10 mouse cellular contexts compared by ENCODE assay signal in the genomic region with DNA sequence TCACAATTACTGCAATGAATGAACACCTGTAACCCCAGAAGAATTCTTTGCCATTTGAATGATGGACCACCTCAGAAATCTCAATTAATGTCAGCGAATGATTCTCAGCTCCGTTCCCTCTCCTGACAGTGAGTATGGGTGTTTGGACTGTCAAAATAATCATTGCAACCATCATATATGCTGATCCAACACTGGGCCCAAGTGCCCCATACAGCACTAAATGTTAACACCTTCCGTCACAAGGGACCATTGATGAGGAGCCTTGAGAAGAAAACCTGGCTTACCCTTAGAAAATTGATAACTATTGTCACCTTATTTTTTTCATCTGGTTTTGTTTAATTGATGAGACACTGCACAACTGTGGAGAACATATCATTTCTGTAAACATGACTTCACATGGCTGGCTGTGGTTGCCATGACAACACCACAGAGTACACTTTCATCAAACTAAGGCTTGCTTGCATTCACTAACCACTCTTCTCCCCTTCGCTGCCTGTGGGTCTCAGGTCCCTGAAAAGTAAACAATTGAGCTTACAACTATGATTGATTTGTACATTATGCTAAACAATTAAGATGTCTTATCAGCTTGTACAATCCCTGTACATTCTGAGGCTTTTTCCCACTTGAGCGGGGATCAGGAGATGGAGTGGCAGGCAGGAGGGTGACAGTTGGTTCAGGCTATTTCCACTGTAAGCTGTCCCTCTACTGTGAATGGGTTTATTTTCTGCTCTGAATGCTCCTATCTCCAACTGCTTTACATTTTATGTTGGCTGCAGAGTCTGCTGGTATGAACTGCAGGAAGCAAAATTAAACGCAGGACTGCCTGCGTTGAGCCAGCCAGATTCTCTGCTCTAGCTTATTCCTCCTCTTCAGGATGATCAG.
A peak's percentile ranks its signal among the peaks of the same experiment; 100 is the strongest.
DNase-seq lines count a peak whose midpoint lies in the region; ATAC-seq lines count a peak whose summit lies in the region.
"Had no signal": no experiment of that assay in that cellular context is flagged by ENCODE, and none has a peak within 500 bp of the region (broad histone marks: within the 10 kb centered on the region; RNA-seq: fewer than 3 reads in every experiment).

No protein-coding gene starts in this region.

- H3K4me1 ChIP-seq in neural tube, embryonic 14.5 days (ENCODE audit: control insufficient read depth, insufficient read depth, low read length): no peaks in the 10 kb centered on the region
- peaks cover 9% of the 10 kb centered on the region; the same call in 1 of the 2 replicates for H3K4me1 ChIP-seq in hindbrain, embryonic 15.5 days (replicated peaks)
- no peaks in the 10 kb centered on the region for H3K4me1 ChIP-seq in liver, embryonic 11.5 days (replicated peaks; ENCODE audit: control insufficient read depth, insufficient read depth, low read length)
- H3K4me1 ChIP-seq: embryonic facial prominence, embryonic 15.5 days had no signal

- H3K4me3 ChIP-seq in neural tube, embryonic 14.5 days (ENCODE audit: low read depth, low read length): no peak overlapping the region
- H3K4me3 ChIP-seq in hindbrain, embryonic 15.5 days: no peak overlapping the region
- no peak overlapping the region for H3K4me3 ChIP-seq in liver, embryonic 11.5 days (ENCODE audit: low read depth, low read length)
- H3K4me3 ChIP-seq: embryonic facial prominence, embryonic 15.5 days had no signal

- H3K36me3 ChIP-seq in neural tube, embryonic 14.5 days (ENCODE audit: control insufficient read depth, insufficient read depth, low read length): no peaks in the 10 kb centered on the region
- no peaks in the 10 kb centered on the region for H3K36me3 ChIP-seq in hindbrain, embryonic 15.5 days
- H3K36me3 ChIP-seq in liver, embryonic 11.5 days (ENCODE audit: control insufficient read depth, insufficient read depth, low read length): no peaks in the 10 kb centered on the region
- H3K36me3 ChIP-seq: embryonic facial prominence, embryonic 15.5 days had no signal

- ATAC-seq in neural tube, embryonic 14.5 days (ENCODE audit: low read depth): peak; percentile 65
- peak; percentile 83 for ATAC-seq in hindbrain, embryonic 15.5 days (ENCODE audit: low FRiP score, low read depth)
- no peak for ATAC-seq in liver, embryonic 11.5 days (replicated peaks; ENCODE audit: low FRiP score)

- 78% methylated on average over 7 of the region's 7 CpGs for WGBS in neural tube, embryonic 14.5 days
- 60% methylated on average over 7 of the region's 7 CpGs for WGBS in hindbrain, embryonic 15.5 days
- 75% methylated on average over 7 of the region's 7 CpGs for WGBS in liver, embryonic 11.5 days

- H3K9me3 ChIP-seq in neural tube, embryonic 14.5 days (ENCODE audit: control insufficient read depth, low read length): no peaks in the 10 kb centered on the region
- H3K9me3 ChIP-seq in hindbrain, embryonic 15.5 days: no peaks in the 10 kb centered on the region
- H3K9me3 ChIP-seq in liver, embryonic 11.5 days (ENCODE audit: control insufficient read depth, low read length): no peaks in the 10 kb centered on the region
- H3K9me3 ChIP-seq: embryonic facial prominence, embryonic 15.5 days had no signal

- H3K27ac ChIP-seq in neural tube, embryonic 14.5 days (ENCODE audit: low read depth, low read length): no peak overlapping the region
- no peak overlapping the region for H3K27ac ChIP-seq in hindbrain, embryonic 15.5 days (replicated peaks)
- H3K27ac ChIP-seq in liver, embryonic 11.5 days (ENCODE audit: low read depth, low read length): no peak overlapping the region
- H3K27ac ChIP-seq: embryonic facial prominence, embryonic 15.5 days had no signal

- H3K27me3 ChIP-seq in neural tube, embryonic 14.5 days (ENCODE audit: control insufficient read depth, insufficient read depth, low read length): no peaks in the 10 kb centered on the region
- no peaks in the 10 kb centered on the region for H3K27me3 ChIP-seq in hindbrain, embryonic 15.5 days
- H3K27me3 ChIP-seq in liver, embryonic 11.5 days (replicated peaks; ENCODE audit: control insufficient read depth, insufficient read depth, low read length): no peaks in the 10 kb centered on the region
- H3K27me3 ChIP-seq: embryonic facial prominence, embryonic 15.5 days had no signal

- no peak overlapping the region for H3K4me2 ChIP-seq in neural tube, embryonic 14.5 days (ENCODE audit: low read depth, low read length)
- no peak overlapping the region for H3K4me2 ChIP-seq in hindbrain, embryonic 15.5 days
- H3K4me2 ChIP-seq in liver, embryonic 11.5 days: no peak overlapping the region
- H3K4me2 ChIP-seq: embryonic facial prominence, embryonic 15.5 days had no signal

- peak; percentile 9 for DNase-seq in embryo, embryonic 10.5 days (ENCODE audit: low spot score)
- DNase-seq in embryo, embryonic 10 days (ENCODE audit: low spot score): no peak
- DNase-seq in neural tube, embryonic 10.5 days (ENCODE audit: extremely low spot score, low spot score): no peak
- peak; percentile 68 to 81 for DNase-seq in right cerebral cortex, postnatal 10 days (ENCODE audit: low spot score in 2 of 2)
- no peak for DNase-seq in liver, embryonic 11.5 days (ENCODE audit: low spot score)
- no peak for DNase-seq in kidney, postnatal 36 days
- DNase-seq: adrenal gland, postnatal 10 days had no signal

- no peak overlapping the region for H3K9ac ChIP-seq in neural tube, embryonic 14.5 days (replicated peaks; ENCODE audit: low read depth, low read length)
- no peak overlapping the region for H3K9ac ChIP-seq in hindbrain, embryonic 15.5 days
- H3K9ac ChIP-seq in liver, embryonic 11.5 days (ENCODE audit: low read depth, low read length): no peak overlapping the region
- H3K9ac ChIP-seq: embryonic facial prominence, embryonic 15.5 days had no signal

Comparison
In these comparisons a context has a peak if more than half of its experiments do, and no peak if none do; other contexts are left out.
1. DNase-seq: peak in embryo, embryonic 10.5 days (single experiment) and right cerebral cortex, postnatal 10 days (2 of 2); none in embryo, embryonic 10 days (single experiment), neural tube, embryonic 10.5 days (single experiment), liver, embryonic 11.5 days (single experiment) and kidney, postnatal 36 days (0 of 2).